Mouse (Mus musculus) mature B cell (primary cell): ENCODE results near the gene Chmp4b.

Experiments
- in situ Hi-C: fragments of 300-500 bp; cut with MboI; formaldehyde crosslinking; loops from 2 replicates; pipeline ENCODE4 v1.14.3; 2019

The Chmp4b gene

DNA sequence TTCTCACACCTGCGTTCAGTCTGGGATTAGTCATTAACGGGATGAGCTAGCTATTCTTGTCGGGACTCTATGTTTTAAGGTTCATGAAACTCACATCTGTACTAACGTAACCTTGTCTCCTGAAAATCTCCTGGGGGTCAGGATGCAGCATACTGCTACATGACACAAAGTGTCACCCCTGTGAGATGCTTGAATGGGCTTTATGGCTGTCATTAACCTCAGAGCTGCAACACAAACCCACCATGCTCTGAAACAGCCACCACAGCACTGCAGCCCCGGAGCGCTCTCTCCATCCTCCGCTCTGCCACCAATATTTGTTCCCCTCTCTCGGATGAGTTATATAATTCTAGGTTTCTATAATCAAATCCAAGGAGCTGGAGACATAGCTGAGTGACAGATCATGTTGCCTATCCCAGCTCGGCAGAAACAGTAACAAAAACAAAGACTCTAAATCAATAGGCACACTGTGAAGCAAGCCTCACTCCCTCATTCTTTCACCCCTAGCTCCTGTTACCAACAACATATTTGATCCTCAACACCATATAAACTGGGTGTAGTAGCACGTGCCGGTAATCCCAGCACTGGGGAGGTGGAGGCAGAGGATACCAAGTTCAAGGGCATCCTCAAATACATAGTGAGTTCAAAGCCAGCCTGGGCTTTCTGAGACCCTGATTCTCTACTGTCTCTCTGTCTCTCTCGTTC, 67.5 kb downstream of the Chmp4b start:
- in situ Hi-C loops = no loop called here

DNA sequence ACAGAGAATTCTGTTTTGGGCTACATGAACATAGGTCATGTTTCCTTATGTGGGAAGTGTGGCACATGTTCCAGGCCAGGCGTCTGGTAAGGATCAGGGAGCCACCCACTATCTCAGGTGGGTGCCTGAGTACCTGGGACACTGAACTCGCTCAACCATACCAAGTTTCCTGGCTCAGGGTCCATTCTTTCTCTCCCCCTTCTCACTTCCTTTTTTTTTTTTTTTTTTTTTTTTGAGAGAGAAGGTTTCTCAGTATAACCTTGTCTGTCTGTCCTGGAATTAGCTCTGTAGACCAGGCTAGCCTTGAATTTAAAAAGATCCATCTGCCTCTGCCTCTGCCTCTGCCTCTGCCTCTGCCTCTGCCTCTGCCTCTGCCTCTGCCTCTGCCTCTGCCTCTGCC, 68.8 kb downstream of the Chmp4b start:
- in situ Hi-C loops = no loop called here

DNA sequence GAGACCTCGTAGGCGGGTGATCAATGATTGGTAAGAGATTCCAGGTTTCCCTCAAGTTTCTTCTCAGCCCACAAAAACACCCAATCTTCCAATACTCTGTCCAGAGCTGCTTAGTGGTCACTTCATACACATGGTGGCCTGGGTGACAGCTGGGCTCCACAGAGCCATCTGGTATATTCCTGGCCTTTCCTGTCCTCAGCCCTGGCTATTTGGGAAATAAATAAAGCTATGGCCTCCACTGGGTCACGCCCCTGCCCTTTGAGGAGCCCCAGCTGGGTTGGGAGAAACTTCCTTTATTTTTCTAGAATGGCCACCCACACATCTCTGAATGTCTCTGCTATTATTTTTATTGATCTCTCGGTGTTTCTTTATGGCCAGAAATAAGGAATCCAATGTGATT, 72.0 kb downstream of the Chmp4b start:
- in situ Hi-C loops = no loop called here

DNA sequence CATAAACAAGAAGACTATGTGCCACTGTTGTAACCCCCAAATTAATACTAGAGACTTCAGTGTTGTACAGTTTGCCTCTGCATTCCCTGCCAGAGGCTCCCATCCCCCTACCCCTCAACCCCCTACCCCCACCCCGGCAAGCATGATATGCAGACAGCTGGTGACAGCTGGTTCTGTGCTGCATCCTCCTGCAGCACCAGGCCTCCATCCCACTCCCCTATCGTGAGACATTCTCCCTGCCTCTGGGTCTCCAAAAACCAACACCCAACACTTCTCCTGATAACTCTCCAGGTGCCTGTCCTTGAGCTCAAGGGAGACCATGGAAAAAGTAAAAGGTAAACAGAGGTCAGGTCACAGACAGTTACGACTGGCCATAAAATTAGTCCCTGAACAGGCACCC, 78.2 kb downstream of the Chmp4b start:
- in situ Hi-C loops = no loop called here

DNA sequence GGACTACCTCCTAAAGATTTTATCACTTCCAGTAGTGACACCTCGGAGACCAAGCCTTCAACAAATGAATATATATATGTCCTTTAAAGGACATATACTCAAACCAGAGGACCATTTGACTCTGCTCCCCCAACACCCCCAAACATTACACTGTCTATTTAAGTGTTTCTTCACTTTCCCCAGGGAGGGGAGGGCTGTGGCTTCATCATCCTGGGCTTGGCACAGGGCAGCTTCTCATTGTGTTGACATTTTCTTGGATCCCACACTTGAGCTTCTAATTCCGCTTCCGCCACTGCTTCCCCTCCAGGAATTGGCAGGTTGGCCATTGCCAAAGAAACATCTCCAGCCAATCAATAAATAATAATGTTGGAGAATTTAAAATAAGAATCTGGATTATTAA, 79.3 kb downstream of the Chmp4b start:
- in situ Hi-C loops = no loop called here

DNA sequence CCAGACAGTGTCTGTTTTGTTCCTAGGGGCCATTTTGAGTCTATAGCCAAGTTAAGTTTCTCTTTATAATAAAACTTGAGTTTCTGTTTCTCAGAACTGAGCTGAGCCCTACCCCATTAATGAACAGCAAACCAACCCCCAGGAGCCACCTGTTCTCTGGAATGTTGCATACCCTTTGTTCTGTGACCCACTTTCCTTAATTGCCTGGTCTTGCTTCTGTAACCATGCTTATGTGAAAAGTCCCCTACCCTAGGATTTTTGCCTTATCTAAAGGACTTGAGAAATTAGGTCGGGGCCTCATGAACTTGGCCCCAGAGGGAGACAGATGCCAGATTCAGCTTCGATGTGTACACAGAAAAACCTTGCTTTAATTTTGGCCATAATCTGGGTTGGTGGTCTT, 80.4 kb downstream of the Chmp4b start:
- in situ Hi-C loops = no loop called here

DNA sequence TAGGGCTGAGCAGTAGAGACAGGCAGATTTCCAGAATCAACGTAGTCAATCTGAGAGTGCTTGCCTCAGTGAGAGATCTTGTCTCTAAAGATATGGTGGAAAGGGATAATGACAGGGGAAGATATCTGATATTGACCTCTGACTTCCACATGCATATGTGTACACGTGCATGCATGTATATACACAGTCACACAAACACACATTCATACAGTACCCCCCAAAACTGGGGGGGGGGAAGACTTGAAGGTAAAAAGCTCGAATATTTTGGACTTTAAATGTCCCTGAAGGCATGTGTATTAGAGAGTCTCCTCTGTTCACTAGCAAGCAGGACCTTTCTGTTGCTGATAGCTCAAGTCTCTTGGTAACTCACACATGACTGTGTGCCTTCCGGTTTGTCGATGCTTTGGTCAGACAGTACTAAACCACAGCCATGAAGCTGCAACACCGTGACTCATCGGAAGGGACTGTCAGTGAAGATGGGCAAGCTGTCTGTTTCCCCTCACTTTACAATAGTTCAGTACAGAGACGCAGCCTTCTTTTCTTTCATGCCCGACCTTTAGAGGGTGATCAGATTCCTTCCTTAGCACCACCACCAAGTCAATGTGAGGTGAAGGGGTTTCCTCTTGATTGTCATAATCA, 81.1 kb downstream of the Chmp4b start:
- in situ Hi-C loops = no loop called here

DNA sequence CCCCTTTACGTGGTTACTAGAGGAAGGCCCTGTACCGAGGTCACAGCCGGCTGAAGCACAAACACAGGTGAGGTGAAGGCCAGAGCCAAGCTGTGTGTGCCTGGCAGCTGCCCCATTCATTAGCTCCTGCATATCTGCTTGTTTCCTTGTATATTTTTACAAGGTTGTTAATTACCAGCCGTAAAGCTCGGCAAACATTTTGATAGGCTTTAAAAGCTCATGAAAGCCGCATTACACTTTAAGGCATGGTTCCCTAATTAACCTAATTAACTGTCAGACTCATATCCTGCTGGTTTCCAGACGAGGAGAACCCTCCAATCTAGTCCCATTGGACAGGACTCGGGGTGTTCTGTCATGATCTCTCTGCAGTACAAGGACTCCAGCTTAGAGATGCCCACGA, 83.5 kb downstream of the Chmp4b start:
- in situ Hi-C loops = no loop called here

DNA sequence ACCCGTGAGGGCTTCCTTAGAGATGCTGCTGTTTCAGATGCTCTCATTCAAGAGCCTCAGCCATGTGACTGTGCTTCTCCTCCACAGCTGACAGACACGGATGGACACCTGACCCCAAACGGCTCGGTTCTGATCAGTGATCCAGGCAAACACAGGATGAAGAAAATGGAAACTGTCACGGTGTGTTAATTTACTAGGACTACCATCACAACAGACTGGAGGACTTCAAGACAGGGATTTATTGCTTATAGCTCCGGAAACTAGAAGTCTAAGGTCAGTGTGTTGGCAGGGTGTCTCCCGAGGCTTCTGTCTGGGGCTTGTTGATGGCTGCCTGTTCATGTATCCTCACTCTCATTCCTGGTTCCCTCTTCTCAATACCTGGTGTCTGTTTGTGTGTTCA, 83.9 kb downstream of the Chmp4b start:
- in situ Hi-C loops = no loop called here

DNA sequence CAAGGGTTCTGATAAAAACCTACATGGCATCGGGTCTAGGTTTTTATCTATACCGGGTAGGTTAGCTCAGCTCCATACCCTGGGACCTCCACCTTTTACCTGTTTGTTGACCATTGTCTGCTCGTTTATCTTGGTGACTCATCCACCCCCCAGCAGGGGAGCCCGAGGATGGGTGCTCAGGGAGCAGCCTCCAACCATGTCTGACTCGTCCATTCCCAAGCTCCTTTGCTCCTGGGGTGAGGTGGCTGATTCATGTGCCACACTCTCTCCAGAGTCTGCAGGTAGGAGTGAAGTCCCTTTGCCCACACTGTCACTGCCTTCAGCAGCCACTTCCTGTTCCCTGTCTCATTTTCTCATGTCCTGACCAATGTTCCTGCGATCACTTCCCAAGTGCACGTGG, 84.5 kb downstream of the Chmp4b start:
- in situ Hi-C loops = no loop called here

DNA sequence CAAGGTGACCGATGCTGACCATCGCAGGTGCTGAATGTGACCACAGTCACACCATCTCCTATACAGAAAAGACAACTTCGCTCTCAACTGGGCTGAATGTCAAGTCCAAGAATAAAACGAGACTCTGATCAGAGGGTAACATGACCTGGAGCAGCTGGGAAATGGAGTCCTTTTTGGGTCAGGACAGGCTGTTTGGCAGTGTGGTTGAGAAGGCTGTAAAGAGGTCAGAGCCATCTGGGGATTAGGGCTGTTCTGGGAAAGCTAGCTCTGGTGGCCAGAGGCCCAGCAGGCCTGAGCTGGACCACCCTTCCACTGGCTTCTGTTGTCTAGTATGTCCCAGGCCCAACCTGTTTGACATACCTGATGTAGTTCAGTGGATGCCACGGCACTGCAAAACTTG, 87.1 kb downstream of the Chmp4b start:
- in situ Hi-C loops = no loop called here

DNA sequence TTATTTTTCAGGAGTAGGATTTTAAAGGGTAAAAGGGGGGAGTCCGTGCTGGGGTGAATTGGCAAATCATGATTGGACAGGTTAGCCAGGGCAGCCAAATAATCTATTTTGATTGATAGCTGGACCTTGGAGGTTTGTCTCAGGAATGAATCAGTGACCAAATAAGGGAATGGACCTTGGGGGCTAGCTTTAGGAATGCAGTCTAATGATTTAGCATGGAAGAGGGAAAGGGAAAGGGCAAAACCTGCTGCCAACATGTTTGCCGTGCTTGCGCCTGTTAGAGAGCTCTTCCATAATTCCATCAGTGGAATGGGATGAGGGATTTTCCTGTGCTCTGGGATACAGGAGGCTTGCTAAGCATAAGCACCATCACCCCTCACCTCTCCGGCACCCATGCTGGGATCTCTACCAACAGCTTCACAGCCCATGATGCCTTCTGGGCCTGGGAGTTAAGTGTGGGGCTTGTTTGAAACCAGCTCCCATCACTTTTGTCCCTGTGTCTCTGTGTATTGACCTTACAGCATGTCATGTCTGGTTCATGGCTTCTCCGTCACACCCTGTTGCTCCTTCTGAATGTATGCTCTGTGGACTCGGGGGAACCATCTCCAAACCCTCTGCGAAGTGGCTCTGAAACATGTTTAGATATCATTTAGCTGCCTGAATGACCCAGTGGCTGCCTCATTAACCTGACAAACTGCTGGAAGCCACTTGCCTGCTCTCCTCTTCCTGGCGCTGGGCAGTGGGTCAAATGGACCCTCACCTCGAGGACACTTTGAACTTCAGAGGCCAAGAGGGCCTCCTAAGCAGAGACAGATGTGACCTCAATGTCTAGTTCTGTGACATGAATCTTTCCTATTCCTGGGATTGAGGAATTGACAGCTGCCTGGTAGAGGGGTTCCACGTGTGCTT, 91.7 kb downstream of the Chmp4b start:
- in situ Hi-C loops = no loop called here

DNA sequence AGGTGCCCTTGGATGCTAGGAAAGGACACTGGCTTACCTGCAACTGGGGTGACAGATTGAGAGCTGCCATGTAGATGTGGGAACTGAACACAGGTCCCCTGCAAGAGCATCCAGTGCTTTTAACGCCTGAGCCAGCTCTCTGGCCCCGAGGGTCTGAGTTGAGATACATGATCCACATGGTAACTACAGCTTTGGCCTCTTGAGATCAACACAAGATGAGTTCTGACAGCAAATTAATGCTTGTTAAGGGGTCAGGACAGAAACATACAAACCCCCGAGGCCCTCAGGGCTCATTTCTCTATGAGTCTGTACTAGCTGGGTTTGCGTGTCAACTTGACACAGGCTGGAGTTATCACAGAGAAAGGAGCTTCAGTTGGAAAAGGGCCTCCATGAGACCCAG, 92.4 kb downstream of the Chmp4b start:
- in situ Hi-C loops = no loop called here
